Mouse (Mus musculus) limb, embryonic 11.5 days (tissue): ENCODE measurements around the gene Tnfrsf13c. TPM values are rescaled to one million over a fixed set of nuclear protein-coding genes. Genes with fewer than 3 reads are reported as not detected.

Source experiments
- ATAC-seq: fragments of 200-750 bp; cut with Nextera tagmentation; 2 replicates; pipeline ENCODE4 v1.8.0; 2017; ENCODE audit warnings: low read depth; ENCODE audit not compliant: insufficient number of reproducible peaks, low FRiP score, low TSS enrichment
- DNase-seq: peaks from one replicate; pipeline ENCODE4 v3.0.0-alpha.2; 2015; ENCODE audit warnings: low spot score
- H3K27ac ChIP-seq: fragments of 300-500 bp; sonication (generic); replicated peaks from 2 replicates; pipeline ENCODE4 v1.5.1; 2014; ENCODE audit warnings: low read depth, mild to moderate bottlenecking, low read length
- H3K27me3 ChIP-seq: fragments of 300-500 bp; sonication (generic); 2 replicates; pipeline ENCODE4 v1.6.1; 2014; ENCODE audit warnings: mild to moderate bottlenecking, low read length, mixed read lengths; ENCODE audit not compliant: control insufficient read depth, insufficient read depth
- H3K36me3 ChIP-seq: fragments of 300-500 bp; sonication (generic); 2 replicates; pipeline ENCODE4 v1.6.1; 2014; ENCODE audit warnings: mild to moderate bottlenecking, low read length, moderate library complexity, mixed read lengths; ENCODE audit not compliant: control insufficient read depth, insufficient read depth
- H3K4me1 ChIP-seq: fragments of 300-500 bp; sonication (generic); 2 replicates; pipeline ENCODE4 v1.6.1; 2014; ENCODE audit warnings: low read length, mixed read lengths; ENCODE audit not compliant: control insufficient read depth, insufficient read depth
- H3K4me2 ChIP-seq: fragments of 300-500 bp; sonication (generic); 2 replicates; pipeline ENCODE4 v1.6.1; 2014; ENCODE audit warnings: low read depth, mild to moderate bottlenecking, moderate library complexity; ENCODE audit not compliant: severe bottlenecking
- H3K4me3 ChIP-seq: fragments of 300-500 bp; sonication (generic); 2 replicates; pipeline ENCODE4 v1.5.1; 2014; ENCODE audit warnings: low read depth, low read length
- H3K9ac ChIP-seq: fragments of 300-500 bp; sonication (generic); 2 replicates; pipeline ENCODE4 v1.6.1; 2014; ENCODE audit warnings: mild to moderate bottlenecking, low read length
- H3K9me3 ChIP-seq: fragments of 300-500 bp; sonication (generic); 2 replicates; pipeline ENCODE4 v1.6.1; 2016; ENCODE audit warnings: low read length; ENCODE audit not compliant: control insufficient read depth
- WGBS: fragments of 180-500 bp; shearing (Covaris S2); extraction: QIAGEN DNeasy Blood & Tissue Kit; methylation state at CpG from one replicate; pipeline ENCODE4 v1.1.7; 2014; 5-methylcytosine and 5-hydroxymethylcytosine counted together
- polyA plus RNA-seq: library from polyadenylated mRNA; unstranded; fragments of >200 nt; fragmentation: Nextera tagmentation; extraction: Ambion mirVana; gene quantifications from 2 replicates; pipeline ENCODE4 v1.2.1, GENCODE M21; 2014

Tnfrsf13c gene
- polyA plus RNA-seq, 1 experiment from 2014 or later: not detected

GRCm38 (mm10) chr15:82224602-82225215 lies 540 bp upstream of the Tnfrsf13c start:
- no peaks in the 10 kb centered on the region for H3K9me3 ChIP-seq
- H3K27ac ChIP-seq: no peak overlapping the region
- H3K27me3 ChIP-seq: peaks cover 23% of the 10 kb centered on the region
- DNase-seq: no peak
- ATAC-seq: no peak; the same call in 1 of the 2 replicates
- no peaks in the 10 kb centered on the region for H3K36me3 ChIP-seq
- H3K4me1 ChIP-seq: no peaks in the 10 kb centered on the region; the same call in 1 of the 2 replicates
- H3K4me3 ChIP-seq: no peak overlapping the region
- WGBS: 35% methylated on average over 7 of the region's 7 CpGs
- no peak overlapping the region; the same call in 1 of the 2 replicates for H3K4me2 ChIP-seq
- no peak overlapping the region for H3K9ac ChIP-seq

GRCm38 (mm10) chr15:82223251-82223650 lies 918 bp downstream of the Tnfrsf13c start:
- H3K27me3 ChIP-seq: peaks cover 23% of the 10 kb centered on the region
- no peak overlapping the region for H3K4me2 ChIP-seq
- H3K4me1 ChIP-seq: no peaks in the 10 kb centered on the region; the same call in 1 of the 2 replicates
- no peak overlapping the region for H3K27ac ChIP-seq
- H3K4me3 ChIP-seq: no peak overlapping the region
- no peak overlapping the region for H3K9ac ChIP-seq
- no peaks in the 10 kb centered on the region for H3K9me3 ChIP-seq
- DNase-seq (no peak), ATAC-seq (no peak; the same call in 1 of the 2 replicates)
- 28% methylated on average over 6 of the region's 7 CpGs for WGBS
- H3K36me3 ChIP-seq: no peaks in the 10 kb centered on the region

- ATAC-seq: no peak
- Histone ChIP-seq H3K27ac (no peak overlapping the region), H3K9ac (peak overlapping the region; percentile 13; the same call in 1 of the 2 replicates), H3K4me1 (no peaks in the 10 kb centered on the region; the same call in 1 of the 2 replicates), H3K27me3 (peaks cover 26% of the 10 kb centered on the region), H3K4me3 (no peak overlapping the region), H3K9me3 (no peaks in the 10 kb centered on the region), H3K4me2 (no peak overlapping the region), H3K36me3 (no peaks in the 10 kb centered on the region)
- DNase-seq: no peak
- WGBS: 71% methylated on average over 14 of the region's 14 CpGs
Measured at GRCm38 (mm10) chr15:82221104-82221860, 2.9 kb downstream of the Tnfrsf13c start.

DNA sequence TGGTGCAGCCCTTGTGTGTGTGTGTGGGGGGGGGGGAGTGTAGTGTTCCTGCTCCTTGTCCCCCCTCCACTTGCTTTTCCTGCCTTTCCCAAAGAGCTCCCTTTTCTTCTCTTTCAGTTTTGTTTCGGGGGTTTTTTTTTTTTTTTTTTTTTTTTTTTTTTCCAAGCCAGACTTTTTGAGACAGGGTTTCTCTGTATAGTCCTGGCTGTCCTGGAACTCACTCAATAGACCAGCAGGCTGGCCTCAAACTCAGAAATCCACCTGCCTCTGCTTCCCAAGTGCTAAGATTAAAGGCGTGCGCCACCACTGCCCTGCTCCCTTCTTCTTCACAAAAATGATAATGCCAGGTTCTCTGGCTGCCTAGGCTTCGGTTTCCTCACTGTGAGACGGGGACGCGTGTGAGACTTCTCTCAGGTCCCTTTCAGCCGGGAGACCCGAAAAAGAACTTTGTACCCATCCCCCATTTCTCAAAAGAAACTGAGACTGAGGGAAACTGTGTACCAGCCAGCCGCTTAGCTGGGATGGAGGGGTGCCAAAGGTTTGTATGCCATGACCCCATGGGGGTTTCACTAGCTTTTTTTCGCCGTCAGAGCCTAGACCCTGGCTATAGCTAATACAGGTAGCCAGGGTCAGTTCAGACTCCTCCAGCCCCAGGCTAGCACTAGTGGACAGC lies 4.0 kb downstream of the Tnfrsf13c start:
- no peak for ATAC-seq
- WGBS: 65% methylated on average over 12 of the region's 12 CpGs

GRCm38 (mm10) chr15:82218778-82219666 lies 5.1 kb downstream of the Tnfrsf13c start:
- H3K4me1 ChIP-seq: no peaks in the 10 kb centered on the region; the same call in 1 of the 2 replicates
- DNase-seq (no peak), ATAC-seq (no peak)
- peaks cover 29% of the 10 kb centered on the region for H3K27me3 ChIP-seq
- 79% methylated on average over 26 of the region's 26 CpGs for WGBS
- no peak overlapping the region for H3K27ac ChIP-seq
- no peaks in the 10 kb centered on the region for H3K9me3 ChIP-seq
- H3K9ac ChIP-seq: no peak overlapping the region
- no peak overlapping the region for H3K4me3 ChIP-seq
- H3K36me3 ChIP-seq: no peaks in the 10 kb centered on the region
- no peak overlapping the region for H3K4me2 ChIP-seq

More for the DNA sequence above, 4.0 kb downstream of the Tnfrsf13c start:
- Histone ChIP-seq H3K4me1 (no peaks in the 10 kb centered on the region; the same call in 1 of the 2 replicates), H3K36me3 (no peaks in the 10 kb centered on the region), H3K4me3 (no peak overlapping the region), H3K9ac (no peak overlapping the region), H3K27me3 (peaks cover 32% of the 10 kb centered on the region), H3K4me2 (no peak overlapping the region), H3K9me3 (no peaks in the 10 kb centered on the region), H3K27ac (no peak overlapping the region)
- no peak for DNase-seq

DNA sequence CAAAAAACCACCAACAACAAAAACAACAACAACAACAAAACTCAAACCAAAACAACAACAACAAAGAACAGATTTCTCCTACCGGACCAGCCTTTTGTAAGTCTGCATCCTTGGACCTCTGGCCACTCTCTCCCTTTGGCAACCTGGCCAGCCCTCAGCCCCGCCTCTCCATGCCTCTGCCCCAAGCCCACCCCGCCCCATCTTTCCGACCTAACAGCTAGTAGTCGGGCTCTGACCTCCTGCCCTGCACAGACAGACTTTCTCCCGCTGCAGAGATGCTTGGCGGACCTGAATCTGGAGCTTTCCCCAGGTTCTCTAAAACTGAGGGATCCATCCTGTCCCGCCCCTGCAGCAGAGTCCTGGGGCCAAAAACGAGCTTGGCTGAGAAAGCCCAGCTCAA lies 6.2 kb downstream of the Tnfrsf13c start:
- peaks cover 31% of the 10 kb centered on the region for H3K27me3 ChIP-seq
- no peaks in the 10 kb centered on the region for H3K9me3 ChIP-seq
- DNase-seq: no peak
- H3K27ac ChIP-seq: no peak overlapping the region
- H3K4me1 ChIP-seq: no peaks in the 10 kb centered on the region
- H3K4me3 ChIP-seq: no peak overlapping the region
- no peak for ATAC-seq
- WGBS: 25% methylated on average over 9 of the region's 9 CpGs
- H3K36me3 ChIP-seq: no peaks in the 10 kb centered on the region
- no peak overlapping the region for H3K9ac ChIP-seq
- H3K4me2 ChIP-seq: no peak overlapping the region

DNA sequence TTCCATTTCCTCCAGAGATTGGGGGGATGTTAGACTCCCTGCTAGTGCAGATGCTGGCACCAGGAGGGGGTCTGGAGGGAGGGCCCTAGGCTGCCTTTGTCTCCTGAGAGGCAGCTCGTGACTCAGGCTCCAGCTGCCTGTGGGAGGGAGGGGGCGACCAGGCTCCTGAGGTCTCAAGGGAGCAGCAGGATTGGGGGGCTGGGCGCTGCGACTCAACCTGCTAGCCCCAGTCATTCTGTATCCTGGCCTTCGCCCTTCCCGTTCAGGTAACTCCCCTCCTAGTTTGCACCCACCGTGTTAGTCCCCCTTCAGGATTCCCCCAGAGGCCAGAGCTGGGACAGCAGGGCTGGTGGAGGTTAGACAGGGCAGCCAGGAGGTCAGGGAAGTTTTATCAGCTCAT lies 7.1 kb downstream of the Tnfrsf13c start:
- DNase-seq (no peak), ATAC-seq (no peak)
- Histone ChIP-seq H3K27ac (no peak overlapping the region), H3K4me1 (0 out of 2 replicates have a peak, but pooled peaks cover 2% of the 10 kb centered on the region), H3K36me3 (no peaks in the 10 kb centered on the region), H3K4me3 (no peak overlapping the region), H3K9ac (no peak overlapping the region), H3K9me3 (no peaks in the 10 kb centered on the region), H3K27me3 (peaks cover 39% of the 10 kb centered on the region), H3K4me2 (no peak overlapping the region)
- WGBS: 12% methylated on average over 7 of the region's 7 CpGs
